Mouse (Mus musculus) liver, embryonic 16.5 days (tissue): ENCODE results near the gene Gast. TPM values are rescaled to one million over a fixed set of nuclear protein-coding genes. Genes with fewer than 3 reads are reported as not detected.
"Not testable (repeated sequence)": the region's sequence is repeated elsewhere in the genome, so short reads cannot be mapped to it uniquely, and the experiment has no call there.

ENCODE experiments used
- ATAC-seq: fragments of 200-750 bp; cut with Nextera tagmentation; 2 replicates; pipeline ENCODE4 v1.8.0; 2017; ENCODE audit warnings: low read depth, mild to moderate bottlenecking, moderate number of reproducible peaks, moderate library complexity
- H3K27ac ChIP-seq: fragments of 300-500 bp; sonication (generic); 2 replicates; pipeline ENCODE4 v1.5.1; 2014; ENCODE audit warnings: mild to moderate bottlenecking, low read length
- H3K27me3 ChIP-seq: fragments of 300-500 bp; sonication (generic); 2 replicates; pipeline ENCODE4 v1.6.1; 2014; ENCODE audit warnings: low read depth, low read length, mixed read lengths; ENCODE audit not compliant: control insufficient read depth, insufficient read depth
- H3K36me3 ChIP-seq: fragments of 300-500 bp; sonication (generic); 2 replicates; pipeline ENCODE4 v1.6.1; 2014; ENCODE audit warnings: mild to moderate bottlenecking; ENCODE audit not compliant: control insufficient read depth, insufficient read depth
- H3K4me1 ChIP-seq: fragments of 300-500 bp; sonication (generic); 2 replicates; pipeline ENCODE4 v1.6.1; 2014; ENCODE audit warnings: low read depth, low read length, mixed read lengths; ENCODE audit not compliant: control insufficient read depth
- H3K4me2 ChIP-seq: fragments of 300-500 bp; sonication (generic); 2 replicates; pipeline ENCODE4 v1.6.1; 2014; ENCODE audit warnings: low read depth, low read length, mixed read lengths
- H3K4me3 ChIP-seq: fragments of 300-500 bp; sonication (generic); 2 replicates; pipeline ENCODE4 v1.5.1; 2014; ENCODE audit warnings: low read depth, mild to moderate bottlenecking, low read length
- H3K9ac ChIP-seq: fragments of 300-500 bp; sonication (generic); 2 replicates; pipeline ENCODE4 v1.6.1; 2014; ENCODE audit warnings: low read depth, low read length
- H3K9me3 ChIP-seq: fragments of 300-500 bp; sonication (generic); replicated peaks from 2 replicates; pipeline ENCODE4 v1.6.1; 2016; ENCODE audit warnings: low read length; ENCODE audit not compliant: control insufficient read depth
- WGBS: fragments of 180-500 bp; shearing (Covaris S2); extraction: QIAGEN DNeasy Blood & Tissue Kit; methylation state at CpG from one replicate; pipeline ENCODE4 v1.1.7; 2014; ENCODE audit not compliant: insufficient replicate concordance; 5-methylcytosine and 5-hydroxymethylcytosine counted together
- polyA plus RNA-seq: library from polyadenylated mRNA; unstranded; fragments of >200 nt; fragmentation: Nextera tagmentation; extraction: Ambion mirVana; gene quantifications from 2 replicates; pipeline ENCODE4 v1.2.1, GENCODE M21; 2015

Gast gene
- polyA plus RNA-seq, 1 experiment from 2014 or later, result not detected

DNA sequence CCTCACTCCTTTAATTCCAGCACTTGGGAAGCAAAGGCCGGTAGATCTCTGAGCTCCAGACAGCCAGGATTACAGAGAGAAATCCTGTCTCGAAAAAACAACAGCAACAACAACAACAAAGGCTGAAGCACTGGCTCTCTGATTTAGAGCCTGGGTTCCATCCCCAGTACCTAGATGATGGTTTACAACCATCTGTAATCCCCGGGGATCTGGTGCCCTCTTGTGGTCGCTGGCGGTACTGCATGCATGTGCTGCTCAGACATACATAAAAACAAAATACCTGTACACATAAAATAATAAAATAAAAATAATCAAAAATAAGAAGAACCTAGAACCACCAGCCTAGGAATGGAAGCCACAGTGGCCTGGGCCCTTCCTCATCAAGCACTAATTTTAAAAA is 33.9 kb upstream of the Gast start:
- H3K36me3 ChIP-seq, result no peaks in the 10 kb centered on the region
- H3K4me1 ChIP-seq, result no peaks in the 10 kb centered on the region
- no peak overlapping the region for H3K4me3 ChIP-seq
- no peaks in the 10 kb centered on the region for H3K9me3 ChIP-seq
- no peak for ATAC-seq
- no peak overlapping the region for H3K4me2 ChIP-seq
- H3K27ac ChIP-seq, result no peak overlapping the region
- WGBS, result 8% methylated on average over 5 of the region's 5 CpGs
- H3K27me3 ChIP-seq, result peaks cover 3% of the 10 kb centered on the region; the same call in 1 of the 2 replicates
- no peak overlapping the region for H3K9ac ChIP-seq

GRCm38 (mm10) chr11:100301292-100301691 is 32.9 kb upstream of the Gast start:
- Histone ChIP-seq H3K4me1 (no peaks in the 10 kb centered on the region), H3K4me2 (no peak overlapping the region), H3K9me3 (no peaks in the 10 kb centered on the region), H3K4me3 (no peak overlapping the region), H3K9ac (no peak overlapping the region), H3K27ac (no peak overlapping the region), H3K27me3 (peaks cover 3% of the 10 kb centered on the region; the same call in 1 of the 2 replicates), H3K36me3 (no peaks in the 10 kb centered on the region)
- 37% methylated on average over 5 of the region's 5 CpGs for WGBS
- ATAC-seq, result no peak

- no peaks in the 10 kb centered on the region for H3K4me1 ChIP-seq
- no peak overlapping the region for H3K4me2 ChIP-seq
- no peak overlapping the region for H3K27ac ChIP-seq
- H3K36me3 ChIP-seq, result no peaks in the 10 kb centered on the region
- WGBS, result 70% methylated on average over 5 of the region's 5 CpGs
- no peak overlapping the region for H3K4me3 ChIP-seq
- H3K9me3 ChIP-seq, result no peaks in the 10 kb centered on the region
- no peaks in the 10 kb centered on the region for H3K27me3 ChIP-seq
- no peak for ATAC-seq
- H3K9ac ChIP-seq, result no peak overlapping the region
Measured at GRCm38 (mm10) chr11:100307900-100308299, 26.3 kb upstream of the Gast start.

- not testable (repeated sequence) for H3K27ac ChIP-seq, H3K4me2 ChIP-seq, H3K9ac ChIP-seq, H3K9me3 ChIP-seq, H3K4me1 ChIP-seq, H3K36me3 ChIP-seq, ATAC-seq, H3K27me3 ChIP-seq, H3K4me3 ChIP-seq
- 78% methylated on average over 6 of the region's 6 CpGs for WGBS
Measured at GRCm38 (mm10) chr11:100308672-100309071, 25.5 kb upstream of the Gast start.

GRCm38 (mm10) chr11:100311656-100312055 is 22.6 kb upstream of the Gast start:
- no peaks in the 10 kb centered on the region for H3K9me3 ChIP-seq
- no peak overlapping the region for H3K4me2 ChIP-seq
- no peak for ATAC-seq
- H3K27ac ChIP-seq, result no peak overlapping the region
- 33% methylated on average over 1 of the region's 1 CpGs for WGBS
- H3K27me3 ChIP-seq, result no peaks in the 10 kb centered on the region
- no peaks in the 10 kb centered on the region for H3K36me3 ChIP-seq
- H3K4me1 ChIP-seq, result peaks cover 4% of the 10 kb centered on the region; the same call in 1 of the 2 replicates
- H3K9ac ChIP-seq, result no peak overlapping the region
- no peak overlapping the region for H3K4me3 ChIP-seq

DNA sequence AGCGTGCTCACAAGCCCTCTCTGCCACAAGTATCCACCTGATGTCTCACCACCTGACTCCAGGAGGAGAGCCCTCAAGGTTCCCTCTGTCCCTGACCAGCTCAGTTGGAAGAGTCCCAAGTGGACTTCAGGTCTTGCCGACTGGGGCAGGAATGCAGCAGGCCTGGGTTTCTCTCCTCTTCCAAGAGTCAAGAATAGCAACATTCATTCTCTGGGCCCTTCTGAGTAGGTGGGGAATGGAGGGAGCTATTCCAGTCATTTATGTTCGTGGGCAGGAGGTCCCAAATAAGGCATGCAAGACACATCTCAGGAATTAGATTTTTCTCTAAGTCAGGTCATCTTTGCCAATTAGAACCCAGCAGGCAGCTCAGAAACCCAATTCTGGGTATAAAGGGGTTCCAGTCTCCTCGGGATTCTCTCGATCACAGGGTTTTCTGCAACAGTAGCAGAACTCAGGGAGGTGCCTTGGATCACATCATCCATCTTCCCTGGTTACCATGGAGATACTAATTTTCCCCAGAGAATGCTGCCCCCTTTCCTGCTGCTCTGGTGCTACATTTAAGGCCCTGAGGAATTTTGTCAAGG is 22.0 kb upstream of the Gast start:
- no peaks in the 10 kb centered on the region for H3K27me3 ChIP-seq
- H3K9ac ChIP-seq, result no peak overlapping the region
- 30% methylated on average over 5 of the region's 5 CpGs for WGBS
- H3K27ac ChIP-seq, result no peak overlapping the region
- no peak overlapping the region for H3K4me3 ChIP-seq
- no peaks in the 10 kb centered on the region for H3K36me3 ChIP-seq
- H3K4me2 ChIP-seq, result no peak overlapping the region
- peaks cover 6% of the 10 kb centered on the region for H3K4me1 ChIP-seq
- ATAC-seq, result no peak
- H3K9me3 ChIP-seq, result no peaks in the 10 kb centered on the region

DNA sequence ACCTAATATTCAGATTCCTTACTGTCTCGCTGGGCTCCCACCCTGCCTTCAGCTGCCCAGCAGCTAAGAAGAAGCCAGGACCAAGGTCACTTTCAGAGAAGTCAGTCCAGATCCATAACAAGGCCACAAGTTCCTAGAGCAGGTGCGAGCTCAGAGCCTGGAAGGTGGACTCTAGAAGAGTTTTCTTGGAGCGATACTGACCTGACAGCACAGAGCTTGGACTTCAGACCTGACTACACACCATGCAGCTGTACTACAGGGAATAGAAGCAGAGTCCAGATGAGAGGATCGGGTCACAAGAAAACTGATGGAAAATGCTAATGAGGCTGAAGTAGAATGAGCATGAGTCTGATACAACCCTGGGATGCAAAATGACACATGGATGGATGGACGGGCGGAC is 20.8 kb upstream of the Gast start:
- H3K4me3 ChIP-seq, result no peak overlapping the region
- no peak for ATAC-seq
- H3K9me3 ChIP-seq, result no peaks in the 10 kb centered on the region
- H3K27ac ChIP-seq, result no peak overlapping the region
- 79% methylated on average over 6 of the region's 6 CpGs for WGBS
- no peaks in the 10 kb centered on the region for H3K36me3 ChIP-seq
- no peak overlapping the region for H3K9ac ChIP-seq
- no peak overlapping the region for H3K4me2 ChIP-seq
- no peaks in the 10 kb centered on the region for H3K27me3 ChIP-seq
- H3K4me1 ChIP-seq, result peaks cover 19% of the 10 kb centered on the region

GRCm38 (mm10) chr11:100315439-100315838 is 18.8 kb upstream of the Gast start:
- Histone ChIP-seq H3K27ac (no peak overlapping the region; the same call in 1 of the 2 replicates), H3K36me3 (peaks cover under 1% of the 10 kb centered on the region), H3K9ac (no peak overlapping the region), H3K4me2 (no peak overlapping the region), H3K4me3 (no peak overlapping the region), H3K4me1 (peaks cover 26% of the 10 kb centered on the region), H3K9me3 (no peaks in the 10 kb centered on the region), H3K27me3 (no peaks in the 10 kb centered on the region)
- no peak for ATAC-seq
- WGBS, result 75% methylated on average over 5 of the region's 5 CpGs

DNA sequence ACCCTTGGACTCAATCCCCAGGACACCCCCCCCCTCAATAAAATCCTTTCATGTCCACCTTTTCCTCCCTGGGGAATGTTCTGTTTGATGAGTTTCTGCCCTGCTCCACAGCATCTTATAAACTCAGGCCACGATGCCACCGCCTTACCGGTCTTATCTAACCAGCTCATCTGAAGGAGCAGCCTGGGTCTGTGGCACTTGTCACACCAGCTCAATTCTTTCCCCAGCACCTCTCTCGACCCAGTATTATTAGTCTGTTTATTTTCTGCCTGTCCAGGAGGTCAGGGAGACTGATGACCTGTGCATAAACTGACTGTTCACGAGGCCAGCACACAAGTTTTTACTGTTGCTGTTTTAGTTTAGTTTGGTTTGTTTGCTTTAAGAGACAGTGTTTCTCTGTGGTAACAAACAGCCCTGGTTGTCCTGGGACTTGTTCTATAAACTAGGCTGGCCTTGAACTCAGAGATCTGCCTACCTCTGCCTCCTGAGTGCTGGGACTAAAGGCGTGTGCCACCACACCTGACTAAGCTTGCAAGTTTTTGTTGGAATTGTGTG is 16.3 kb upstream of the Gast start:
- Histone ChIP-seq H3K27ac (peak overlapping the region; percentile 96), H3K9ac (peak overlapping the region; percentile 59)

More for the DNA sequence above, 16.3 kb upstream of the Gast start:
- peaks cover 38% of the 10 kb centered on the region for H3K4me1 ChIP-seq
- 0 out of 2 replicates have a peak, but pooled peaks have one; percentile 2 for ATAC-seq
- 29% methylated on average over 6 of the region's 6 CpGs for WGBS
- H3K9me3 ChIP-seq, result no peaks in the 10 kb centered on the region
- H3K36me3 ChIP-seq, result peaks cover 19% of the 10 kb centered on the region
- peak overlapping the region; percentile 77 for H3K4me2 ChIP-seq
- H3K4me3 ChIP-seq, result peak overlapping the region; percentile 67; the same call in 1 of the 2 replicates
- no peaks in the 10 kb centered on the region for H3K27me3 ChIP-seq
